Mouse (Mus musculus) mammary gland, adult 2 months (tissue): Measurements from ENCODE around the gene Olfr888. TPM values are rescaled to one million over a fixed set of nuclear protein-coding genes. Genes with fewer than 3 reads are reported as not detected.

Experiments
- polyA plus RNA-seq: library from polyadenylated mRNA; depleted of rRNA; stranded (reverse); fragments of >200 nt; gene quantifications from 2 replicates; pipeline ENCODE4 v1.2.3, GENCODE M21; 2012; ENCODE audit warnings: low replicate concordance; rRNA removed

The Olfr888 gene
- not detected in 2 replicates for polyA plus RNA-seq

GRCm38 (mm10) chr9:38107828-38108227 is at the start of gene Olfr888:
Olfr888 (plus strand) TSS chr9:38108128.

DNA sequence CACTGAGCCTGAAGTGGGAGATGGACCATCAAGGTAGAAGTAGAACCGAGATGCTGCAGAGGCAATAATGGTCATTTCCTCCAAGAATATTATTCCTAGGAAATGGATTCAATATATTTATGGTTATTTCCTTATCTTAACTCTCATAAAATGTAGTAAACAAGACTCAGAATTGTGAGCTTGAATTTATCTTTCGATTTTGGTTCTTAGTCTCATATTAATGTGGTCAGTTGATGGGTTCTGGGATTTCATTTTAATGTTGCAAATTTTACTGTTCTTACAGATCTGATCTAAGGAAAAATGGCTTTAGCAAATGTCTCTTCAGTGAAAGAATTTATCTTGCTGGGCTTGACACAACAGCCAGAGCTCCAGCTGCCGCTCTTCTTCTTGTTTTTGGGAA is 46.9 kb upstream of the Olfr888 start, which contains the start of gene Olfr885:
Gene Olfr885 (plus strand): TSS at position 301 of the 400 bp plus-strand sequence.

DNA sequence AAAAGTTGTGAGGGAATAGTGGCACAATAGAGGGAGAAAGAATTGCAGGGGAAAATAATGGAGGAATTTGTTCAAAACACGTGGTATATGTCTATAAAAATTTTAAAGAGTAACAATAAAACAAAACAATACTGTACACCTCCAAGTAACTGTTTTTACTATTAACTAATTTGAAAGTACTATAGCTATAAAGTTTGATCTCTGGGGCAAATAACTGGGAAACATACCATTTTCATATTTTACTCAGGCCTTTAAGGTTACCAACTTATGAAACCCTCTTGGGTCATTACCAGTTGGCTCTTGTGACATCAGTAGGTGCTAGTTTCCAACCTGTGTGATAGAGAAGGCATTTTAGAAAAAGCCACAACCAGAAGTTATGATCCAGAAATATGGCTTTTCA is 24.2 kb upstream of the Olfr888 start, which contains the start of gene Olfr887:
Gene Olfr887 (plus strand): TSS at position 301 of the 400 bp plus-strand sequence.

GRCm38 (mm10) chr9:38114898-38115297 is 7.0 kb downstream of the Olfr888 start, which contains the start of gene Olfr889:
Olfr889 (plus strand) TSS chr9:38115198.

GRCm38 (mm10) chr9:38142217-38142616 is 34.3 kb downstream of the Olfr888 start, which contains the start of gene Olfr890:
Olfr890 (plus strand) TSS chr9:38142517.

Other genes starting within 250 kb of the Olfr888 start
- not detected in 2 replicates for gene Olfr145, start 211.4 kb upstream of the Olfr888 start, polyA plus RNA-seq
- not detected in 2 replicates for gene Olfr878, start 190.3 kb upstream of the Olfr888 start, polyA plus RNA-seq
- gene Olfr881, start 116.3 kb upstream of the Olfr888 start, polyA plus RNA-seq, result not detected in 2 replicates
- gene Olfr883, start 82.3 kb upstream of the Olfr888 start, polyA plus RNA-seq, result not detected in 2 replicates
- gene Olfr884, start 61.6 kb upstream of the Olfr888 start, polyA plus RNA-seq, result not detected in 2 replicates
- gene Olfr885, start 46.8 kb upstream of the Olfr888 start, polyA plus RNA-seq, result not detected in 2 replicates
- gene Olfr887, start 24.1 kb upstream of the Olfr888 start, polyA plus RNA-seq, result not detected in 2 replicates
- gene Olfr889, start 7.1 kb downstream of the Olfr888 start, polyA plus RNA-seq, result not detected in 2 replicates
- gene Olfr890, start 34.4 kb downstream of the Olfr888 start, polyA plus RNA-seq, result not detected in 2 replicates
- not detected in 2 replicates for gene Olfr891, start 72.7 kb downstream of the Olfr888 start, polyA plus RNA-seq
- not detected in 2 replicates for gene Olfr893, start 100.2 kb downstream of the Olfr888 start, polyA plus RNA-seq
- not detected in 2 replicates for gene Olfr894, start 109.9 kb downstream of the Olfr888 start, polyA plus RNA-seq
- gene Olfr143, start 144.6 kb downstream of the Olfr888 start, polyA plus RNA-seq, result not detected in 2 replicates
- not detected in 2 replicates for gene Olfr895, start 159.7 kb downstream of the Olfr888 start, polyA plus RNA-seq
- gene Olfr896-ps1, start 183.0 kb downstream of the Olfr888 start, polyA plus RNA-seq, result not detected in 2 replicates
- not detected in 2 replicates for gene Olfr25, start 220.9 kb downstream of the Olfr888 start, polyA plus RNA-seq
- not detected in 2 replicates for gene Olfr898, start 240.3 kb downstream of the Olfr888 start, polyA plus RNA-seq